Mouse (Mus musculus): ENCODE measurements at regions not wholly inside any gene's neighbourhood (a gene's known extent, or its start where the extent isn't known, plus 50 kb on each side); places are given as distances from the start of the nearest gene placed in this dataset.
A peak's percentile ranks its signal among the peaks of the same experiment; 100 is the strongest.

- 85% methylated on average over 6 of the region's 6 CpGs for WGBS
- DNase-seq (no peak), ATAC-seq (no peak)
- no peak for TF ChIP-seq CTCF (IDR thresholded peaks at IDR 0.05; ENCODE audit: low read depth)
- Histone ChIP-seq H3K36me3 (ENCODE audit: insufficient read depth) (no peaks in the 10 kb centered on the region), H3K4me3 (ENCODE audit: low read depth, low read length) (no peak overlapping the region), H3K4me2 (ENCODE audit: low read depth) (no peak overlapping the region), H3K27ac (ENCODE audit: low read depth, low read length) (no peak overlapping the region), H3K4me1 (ENCODE audit: insufficient read depth) (no peaks in the 10 kb centered on the region), H3K9ac (no peak overlapping the region), H3K27me3 (ENCODE audit: insufficient read depth, low read length) (no peaks in the 10 kb centered on the region), H3K9me3 (ENCODE audit: low read length) (no peaks in the 10 kb centered on the region)
Observed at GRCm38 (mm10) chr11:19610559-19610958, 313.6 kb upstream of the Spred2 start.

- TF ChIP-seq CTCF (IDR thresholded peaks at IDR 0.05; ENCODE audit: low read depth) = no peak
- no peaks in the 10 kb centered on the region for H3K9me3 ChIP-seq (ENCODE audit: low read length)
- DNase-seq = no peak
- H3K4me3 ChIP-seq (ENCODE audit: low read depth, low read length) = no peak overlapping the region
- ATAC-seq = no peak
- no peaks in the 10 kb centered on the region for H3K36me3 ChIP-seq (ENCODE audit: insufficient read depth)
- H3K9ac ChIP-seq = no peak overlapping the region
- H3K4me1 ChIP-seq (ENCODE audit: insufficient read depth) = no peaks in the 10 kb centered on the region
- H3K27ac ChIP-seq (ENCODE audit: low read depth, low read length) = no peak overlapping the region
- no peaks in the 10 kb centered on the region for H3K27me3 ChIP-seq (ENCODE audit: insufficient read depth, low read length)
- WGBS = 90% methylated on average over 4 of the region's 4 CpGs
- H3K4me2 ChIP-seq (ENCODE audit: low read depth) = no peak overlapping the region
Observed at GRCm38 (mm10) chr11:19611217-19611616, 313.0 kb upstream of the Spred2 start.

GRCm38 (mm10) chr11:19616520-19616919 lies 307.7 kb upstream of the Spred2 start:
- Histone ChIP-seq H3K4me2 (ENCODE audit: low read depth) (no peak overlapping the region), H3K4me3 (ENCODE audit: low read depth, low read length) (no peak overlapping the region), H3K9me3 (ENCODE audit: low read length) (no peaks in the 10 kb centered on the region), H3K9ac (no peak overlapping the region), H3K36me3 (ENCODE audit: insufficient read depth) (no peaks in the 10 kb centered on the region), H3K27ac (ENCODE audit: low read depth, low read length) (no peak overlapping the region), H3K27me3 (ENCODE audit: insufficient read depth, low read length) (no peaks in the 10 kb centered on the region), H3K4me1 (ENCODE audit: insufficient read depth) (no peaks in the 10 kb centered on the region)
- ATAC-seq = no peak
- 72% methylated on average over 4 of the region's 4 CpGs for WGBS
- no peak for TF ChIP-seq CTCF (IDR thresholded peaks at IDR 0.05; ENCODE audit: low read depth)
- DNase-seq = no peak

GRCm38 (mm10) chr11:19619494-19619893 lies 304.7 kb upstream of the Spred2 start:
- Histone ChIP-seq H3K9ac (no peak overlapping the region), H3K4me3 (ENCODE audit: low read depth, low read length) (no peak overlapping the region)
- no peak for DNase-seq

GRCm38 (mm10) chr11:19631055-19631695 lies 293.0 kb upstream of the Spred2 start:
- DNase-seq (no peak), ATAC-seq (no peak)
- Histone ChIP-seq H3K36me3 (ENCODE audit: insufficient read depth) (no peaks in the 10 kb centered on the region), H3K27me3 (ENCODE audit: insufficient read depth, low read length) (no peaks in the 10 kb centered on the region), H3K9ac (no peak overlapping the region), H3K27ac (ENCODE audit: low read depth, low read length) (no peak overlapping the region), H3K4me3 (ENCODE audit: low read depth, low read length) (no peak overlapping the region), H3K4me1 (ENCODE audit: insufficient read depth) (no peaks in the 10 kb centered on the region), H3K9me3 (ENCODE audit: low read length) (no peaks in the 10 kb centered on the region), H3K4me2 (ENCODE audit: low read depth) (no peak overlapping the region)
- no peak for TF ChIP-seq CTCF (IDR thresholded peaks at IDR 0.05; ENCODE audit: low read depth)
- 87% methylated on average over 6 of the region's 6 CpGs for WGBS

More at GRCm38 (mm10) chr11:19619494-19619893, 304.7 kb upstream of the Spred2 start:
- 75% methylated on average over 13 of the region's 13 CpGs for WGBS
- ATAC-seq = 0 out of 2 replicates have a peak, but pooled peaks have one; percentile 23
- no peak overlapping the region for H3K4me2 ChIP-seq (ENCODE audit: low read depth)
- H3K36me3 ChIP-seq (ENCODE audit: insufficient read depth) = no peaks in the 10 kb centered on the region
- H3K27ac ChIP-seq (ENCODE audit: low read depth, low read length) = no peak overlapping the region
- no peaks in the 10 kb centered on the region for H3K27me3 ChIP-seq (ENCODE audit: insufficient read depth, low read length)
- no peak for TF ChIP-seq CTCF (IDR thresholded peaks at IDR 0.05; ENCODE audit: low read depth)
- no peaks in the 10 kb centered on the region for H3K9me3 ChIP-seq (ENCODE audit: low read length)
- no peaks in the 10 kb centered on the region for H3K4me1 ChIP-seq (ENCODE audit: insufficient read depth)

GRCm38 (mm10) chr11:19632477-19632876 lies 291.7 kb upstream of the Spred2 start:
- TF ChIP-seq CTCF (IDR thresholded peaks at IDR 0.05; ENCODE audit: low read depth) = no peak
- H3K9ac ChIP-seq = no peak overlapping the region
- no peaks in the 10 kb centered on the region for H3K36me3 ChIP-seq (ENCODE audit: insufficient read depth)
- H3K27me3 ChIP-seq (ENCODE audit: insufficient read depth, low read length) = no peaks in the 10 kb centered on the region
- no peak overlapping the region for H3K4me2 ChIP-seq (ENCODE audit: low read depth)
- no peak overlapping the region for H3K27ac ChIP-seq (ENCODE audit: low read depth, low read length)
- DNase-seq (no peak), ATAC-seq (no peak)
- H3K9me3 ChIP-seq (ENCODE audit: low read length) = no peaks in the 10 kb centered on the region
- no peaks in the 10 kb centered on the region for H3K4me1 ChIP-seq (ENCODE audit: insufficient read depth)
- no peak overlapping the region for H3K4me3 ChIP-seq (ENCODE audit: low read depth, low read length)
- 87% methylated on average over 5 of the region's 5 CpGs for WGBS

- DNase-seq = no peak
- Histone ChIP-seq H3K27ac (ENCODE audit: low read depth, low read length) (no peak overlapping the region), H3K9me3 (ENCODE audit: low read length) (no peaks in the 10 kb centered on the region), H3K9ac (no peak overlapping the region), H3K27me3 (ENCODE audit: insufficient read depth, low read length) (no peaks in the 10 kb centered on the region), H3K4me3 (ENCODE audit: low read depth, low read length) (no peak overlapping the region), H3K4me2 (ENCODE audit: low read depth) (no peak overlapping the region), H3K4me1 (ENCODE audit: insufficient read depth) (no peaks in the 10 kb centered on the region), H3K36me3 (ENCODE audit: insufficient read depth) (no peaks in the 10 kb centered on the region)
- no peak for ATAC-seq
- 85% methylated on average over 5 of the region's 5 CpGs for WGBS
- TF ChIP-seq CTCF (IDR thresholded peaks at IDR 0.05; ENCODE audit: low read depth) = no peak
Observed at GRCm38 (mm10) chr11:19633621-19634020, 290.6 kb upstream of the Spred2 start.
